Mouse (Mus musculus) embryonic facial prominence, embryonic 13.5 days (tissue): ENCODE measurements around the gene Klf13. TPM values are rescaled to one million over a fixed set of nuclear protein-coding genes. Genes with fewer than 3 reads are reported as not detected.

Source experiments
- ATAC-seq: fragments of 200-750 bp; cut with Nextera tagmentation; 2 replicates; pipeline ENCODE4 v1.8.0; 2017; ENCODE audit warnings: low read depth; ENCODE audit not compliant: insufficient number of reproducible peaks, insufficient read depth, low FRiP score, low TSS enrichment
- H3K27ac ChIP-seq: fragments of 300-500 bp; sonication (generic); 2 replicates; pipeline ENCODE4 v1.5.1; 2015; ENCODE audit warnings: moderate library complexity, mild to moderate bottlenecking, inconsistent platforms
- H3K27me3 ChIP-seq: fragments of 300-500 bp; sonication (generic); 2 replicates; pipeline ENCODE4 v1.6.1; 2015; ENCODE audit warnings: mild to moderate bottlenecking, inconsistent platforms
- H3K36me3 ChIP-seq: fragments of 300-500 bp; sonication (generic); 2 replicates; pipeline ENCODE4 v1.6.1; 2015; ENCODE audit warnings: mild to moderate bottlenecking, inconsistent platforms
- H3K4me1 ChIP-seq: fragments of 300-500 bp; sonication (generic); 2 replicates; pipeline ENCODE4 v1.6.1; 2015; ENCODE audit warnings: inconsistent platforms
- H3K4me2 ChIP-seq: fragments of 300-500 bp; sonication (generic); 2 replicates; pipeline ENCODE4 v1.6.1; 2015; ENCODE audit warnings: moderate library complexity, mild to moderate bottlenecking, inconsistent platforms
- H3K4me3 ChIP-seq: fragments of 300-500 bp; sonication (generic); 2 replicates; pipeline ENCODE4 v1.5.1; 2015; ENCODE audit warnings: mild to moderate bottlenecking, inconsistent platforms
- H3K9ac ChIP-seq: fragments of 300-500 bp; sonication (generic); 2 replicates; pipeline ENCODE4 v1.6.1; 2015; ENCODE audit warnings: mild to moderate bottlenecking, inconsistent platforms
- H3K9me3 ChIP-seq: fragments of 300-500 bp; sonication (generic); 2 replicates; pipeline ENCODE4 v1.6.1; 2016; ENCODE audit warnings: inconsistent platforms
- WGBS: fragments of 180-500 bp; shearing (Covaris S2); methylation state at CpG from one replicate; pipeline ENCODE4 v1.1.7; 2015; ENCODE audit warnings: mixed read lengths; 5-methylcytosine and 5-hydroxymethylcytosine counted together
- polyA plus RNA-seq: library from polyadenylated mRNA; unstranded; fragments of >200 nt; fragmentation: Nextera tagmentation; extraction: Ambion mirVana; gene quantifications from 2 replicates; pipeline ENCODE4 v1.2.1, GENCODE M21; 2015

Klf13 gene
- polyA plus RNA-seq, 1 experiment from 2014 or later, result 23.0 TPM

DNA sequence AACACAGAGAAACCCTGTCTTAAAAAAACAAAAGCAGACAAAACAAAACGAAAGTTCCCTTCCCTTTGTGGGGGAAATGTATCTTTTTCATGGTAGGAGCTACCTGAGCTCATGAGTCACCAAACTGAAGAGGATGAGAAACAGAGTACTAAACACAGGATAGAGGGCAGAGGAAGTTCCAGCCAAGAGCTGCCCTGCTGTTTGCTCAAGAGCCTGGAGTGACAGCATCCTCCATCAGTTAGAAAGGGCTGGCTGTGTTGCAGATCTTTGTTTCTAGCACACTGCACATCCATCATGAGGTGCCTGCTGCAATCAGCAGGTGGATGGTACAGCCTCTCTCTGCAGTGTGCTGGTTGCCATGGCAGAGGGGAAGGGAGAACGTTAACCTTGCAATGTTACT, 5.2 kb upstream of the Klf13 start:
- Histone ChIP-seq H3K27me3 (no peaks in the 10 kb centered on the region; the same call in 1 of the 2 replicates), H3K27ac (no peak overlapping the region), H3K9me3 (no peaks in the 10 kb centered on the region), H3K4me2 (no peak overlapping the region), H3K4me1 (peaks cover 6% of the 10 kb centered on the region; the same call in 1 of the 2 replicates), H3K36me3 (no peaks in the 10 kb centered on the region), H3K9ac (no peak overlapping the region), H3K4me3 (no peak overlapping the region)
- ATAC-seq, result no peak
- WGBS, result 64% methylated on average over 2 of the region's 2 CpGs

DNA sequence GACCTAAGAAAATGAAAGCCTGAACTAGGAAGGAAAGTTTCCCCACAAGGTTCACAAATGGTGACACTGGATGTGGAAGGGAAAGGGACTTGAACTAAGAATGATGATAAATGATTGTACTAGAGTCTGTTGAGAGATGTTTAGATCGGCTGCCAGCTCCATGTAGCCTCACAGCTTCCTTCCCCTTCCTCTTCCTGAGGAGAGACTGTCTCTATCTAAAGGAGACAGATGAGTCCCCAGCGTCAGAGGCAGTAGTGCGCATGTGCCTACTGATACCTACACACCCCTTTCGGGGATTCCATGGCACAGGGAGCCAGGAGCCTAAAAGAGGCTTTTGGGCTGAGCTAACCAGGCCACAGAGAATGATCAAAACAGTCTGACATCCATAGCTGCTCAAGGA, 2.8 kb upstream of the Klf13 start:
- Histone ChIP-seq H3K36me3 (no peaks in the 10 kb centered on the region), H3K27me3 (no peaks in the 10 kb centered on the region; the same call in 1 of the 2 replicates), H3K4me2 (no peak overlapping the region), H3K9me3 (no peaks in the 10 kb centered on the region), H3K4me1 (peaks cover 6% of the 10 kb centered on the region; the same call in 1 of the 2 replicates), H3K27ac (no peak overlapping the region), H3K9ac (no peak overlapping the region), H3K4me3 (no peak overlapping the region)
- 76% methylated on average over 4 of the region's 4 CpGs for WGBS
- ATAC-seq, result no peak

DNA sequence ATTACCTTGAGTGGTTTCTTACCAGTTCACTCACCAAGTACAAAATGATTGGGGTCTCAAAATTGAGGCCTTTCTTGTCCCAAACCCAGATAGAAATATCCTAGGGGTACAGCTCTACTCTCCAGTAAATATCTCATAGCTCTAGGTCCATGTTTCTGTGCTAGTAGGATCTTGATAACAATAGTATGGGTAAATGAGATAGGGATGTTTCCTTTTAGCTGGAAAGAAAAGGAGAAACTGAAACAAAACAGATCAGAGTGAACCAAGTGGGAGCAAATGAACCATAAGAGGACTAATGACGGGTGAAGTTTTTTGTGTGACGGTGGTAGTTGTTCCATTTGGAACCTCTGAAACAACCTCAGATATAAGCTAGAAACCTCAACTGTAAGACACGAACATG, 2.3 kb upstream of the Klf13 start:
- 89% methylated on average over 3 of the region's 3 CpGs for WGBS
- no peaks in the 10 kb centered on the region for H3K9me3 ChIP-seq
- H3K27me3 ChIP-seq, result no peaks in the 10 kb centered on the region; the same call in 1 of the 2 replicates
- H3K27ac ChIP-seq, result no peak overlapping the region
- H3K36me3 ChIP-seq, result no peaks in the 10 kb centered on the region
- H3K4me1 ChIP-seq, result peaks cover 6% of the 10 kb centered on the region
- H3K4me3 ChIP-seq, result no peak overlapping the region
- ATAC-seq, result no peak
- H3K4me2 ChIP-seq, result no peak overlapping the region
- H3K9ac ChIP-seq, result no peak overlapping the region

DNA sequence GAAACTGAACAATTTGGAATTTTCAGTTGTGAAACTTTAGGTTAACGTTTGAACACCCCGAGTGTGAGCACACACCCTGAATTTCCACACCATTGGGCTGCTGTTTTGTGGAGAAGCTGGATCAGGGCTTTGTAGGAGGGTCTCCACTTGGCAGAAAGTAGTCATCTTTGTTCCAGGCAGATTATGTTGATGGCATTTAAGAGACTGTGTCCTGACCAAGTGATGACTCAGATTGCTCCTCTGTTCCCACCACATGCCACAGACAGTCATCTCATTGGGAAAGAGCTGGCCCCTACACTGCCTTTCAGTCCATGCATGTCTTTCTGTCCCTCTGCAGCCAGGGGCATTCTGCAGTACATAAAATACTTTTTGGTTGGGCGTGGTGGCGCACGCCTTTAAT, 1.6 kb upstream of the Klf13 start:
- Histone ChIP-seq H3K36me3 (no peaks in the 10 kb centered on the region), H3K9me3 (no peaks in the 10 kb centered on the region), H3K27ac (no peak overlapping the region), H3K9ac (no peak overlapping the region), H3K27me3 (no peaks in the 10 kb centered on the region; the same call in 1 of the 2 replicates), H3K4me3 (no peak overlapping the region), H3K4me2 (no peak overlapping the region), H3K4me1 (peaks cover 13% of the 10 kb centered on the region)
- no peak for ATAC-seq
- WGBS, result 79% methylated on average over 5 of the region's 5 CpGs

DNA sequence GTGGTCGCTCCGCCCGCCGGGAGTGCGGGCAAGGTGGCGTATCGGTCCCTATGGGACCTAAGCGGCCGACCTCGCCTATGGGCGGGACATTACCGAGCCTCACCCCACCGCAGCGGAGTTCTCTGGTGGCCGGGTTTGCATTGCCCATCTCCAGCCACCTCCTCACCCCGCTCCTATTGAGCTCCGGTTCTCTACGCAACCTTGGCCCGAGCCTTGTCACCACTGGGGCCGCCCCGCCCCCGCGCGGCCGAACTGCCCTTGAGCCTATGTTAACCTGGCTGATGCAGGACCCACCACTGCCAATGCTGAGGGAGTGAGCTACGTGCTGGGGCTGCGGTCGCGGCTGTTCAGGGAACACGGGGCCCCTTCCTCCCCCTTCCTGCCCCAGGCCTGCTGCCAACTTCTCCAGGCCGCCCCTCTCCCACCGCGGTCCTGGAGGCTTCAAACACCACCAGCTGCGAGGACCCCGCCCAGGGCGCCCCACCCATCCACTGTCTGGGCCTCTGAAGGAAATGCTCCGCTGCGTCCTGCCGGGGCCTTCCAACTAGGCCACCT, 759 bp upstream of the Klf13 start:
- H3K9ac ChIP-seq, result peak overlapping the region; percentile 88
- H3K4me1 ChIP-seq, result peaks cover 19% of the 10 kb centered on the region
- peak overlapping the region; percentile 84 for H3K4me2 ChIP-seq
- peak overlapping the region; percentile 76 for H3K4me3 ChIP-seq
- no peaks in the 10 kb centered on the region for H3K9me3 ChIP-seq
- no peaks in the 10 kb centered on the region; the same call in 1 of the 2 replicates for H3K27me3 ChIP-seq
- H3K36me3 ChIP-seq, result no peaks in the 10 kb centered on the region
- ATAC-seq, result peak; percentile 38
- peak overlapping the region; percentile 97 for H3K27ac ChIP-seq
- WGBS, result under 1% methylated on average over 38 of the region's 39 CpGs

DNA sequence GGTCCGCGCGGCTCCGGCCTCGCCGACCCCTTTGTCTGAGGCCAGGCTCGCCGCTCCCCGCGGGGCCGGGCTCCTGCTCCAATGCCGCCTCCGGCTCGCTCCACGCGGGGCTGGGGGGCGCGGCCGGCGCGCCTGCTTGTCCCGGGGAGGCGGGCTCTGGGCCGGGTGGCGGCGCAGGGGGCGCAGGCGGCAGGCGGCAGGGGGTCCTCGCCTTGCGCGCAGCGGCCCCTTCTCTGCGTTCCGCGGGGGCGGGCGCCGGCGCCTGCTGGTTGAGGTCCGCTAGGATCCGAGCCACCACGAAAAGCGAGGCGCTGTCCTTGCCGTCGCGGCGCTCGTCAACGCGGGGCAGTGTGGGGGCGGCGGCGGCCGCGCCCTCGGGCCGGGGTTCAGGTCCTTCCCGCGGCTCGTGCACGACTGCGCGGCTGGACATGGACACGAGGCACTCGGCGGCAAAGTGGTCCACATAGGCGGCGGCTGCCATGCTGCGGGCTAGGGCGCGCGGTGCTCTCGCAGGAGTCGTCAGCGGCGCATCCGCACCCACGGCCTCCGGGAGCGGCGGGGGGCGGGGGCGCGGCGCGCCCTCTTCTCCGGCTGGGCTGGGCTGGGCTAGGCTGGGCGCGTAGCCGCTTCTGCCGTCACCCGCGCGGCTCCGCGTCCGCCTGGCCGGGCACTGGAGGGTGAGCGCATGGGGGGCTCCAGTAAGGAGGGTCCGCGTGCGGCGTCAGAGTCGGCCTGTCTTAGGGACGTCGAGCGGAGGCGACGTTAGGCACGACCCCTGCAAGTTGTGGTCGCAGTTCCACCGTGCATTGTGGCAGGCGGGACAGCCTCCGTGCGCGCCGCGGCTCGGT, 425 bp downstream of the Klf13 start:
- H3K27me3 ChIP-seq, result no peaks in the 10 kb centered on the region; the same call in 1 of the 2 replicates
- peak overlapping the region; percentile 92 for H3K27ac ChIP-seq
- H3K4me1 ChIP-seq, result peaks cover 20% of the 10 kb centered on the region
- peak; percentile 60 for ATAC-seq
- peak overlapping the region; percentile 76 for H3K4me3 ChIP-seq
- WGBS, result under 1% methylated on average over 118 of the region's 121 CpGs
- no peaks in the 10 kb centered on the region for H3K36me3 ChIP-seq
- no peaks in the 10 kb centered on the region for H3K9me3 ChIP-seq
- peak overlapping the region; percentile 84 for H3K4me2 ChIP-seq
- peak overlapping the region; percentile 84 for H3K9ac ChIP-seq

DNA sequence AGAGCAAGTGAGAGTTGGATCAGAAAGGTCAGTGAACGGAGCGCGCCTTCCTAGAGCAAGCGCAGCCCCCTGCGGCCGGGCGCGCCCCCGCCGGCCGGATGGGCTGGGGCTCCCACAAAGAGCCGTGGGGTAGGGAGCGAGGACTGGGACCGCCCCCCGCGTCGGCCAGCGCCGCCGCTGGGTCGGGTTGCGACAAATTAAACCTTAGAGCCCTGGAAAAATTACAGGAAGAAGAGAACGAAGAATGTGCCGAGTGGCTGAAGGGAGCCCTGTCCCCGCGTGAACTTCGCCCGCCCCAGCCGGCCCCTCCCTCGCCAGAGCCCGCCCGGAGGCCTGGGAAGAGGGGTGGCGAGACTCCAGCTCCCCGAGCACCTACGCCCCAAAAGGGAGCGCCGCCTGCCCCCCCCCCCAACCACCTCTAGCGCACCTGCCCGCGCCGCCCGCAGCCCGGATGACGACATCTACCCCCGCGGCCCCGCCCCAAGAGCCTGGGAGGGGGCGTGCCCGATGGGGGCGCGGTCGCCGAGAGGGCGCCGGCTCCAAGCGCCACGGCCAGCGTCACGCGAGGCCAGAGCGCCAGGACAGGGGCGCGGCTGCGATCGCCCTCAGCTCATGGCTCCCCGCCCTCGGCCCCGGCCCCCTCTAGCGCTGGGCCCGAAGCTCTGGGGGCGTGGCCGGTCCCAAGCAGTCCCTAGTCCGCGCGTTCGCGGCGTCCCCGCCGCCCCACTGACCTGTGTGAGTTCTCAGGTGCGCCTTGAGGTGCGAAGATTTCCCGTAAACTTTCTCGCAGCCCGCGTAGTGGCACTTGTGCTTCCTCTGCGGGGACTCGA, 1.3 kb downstream of the Klf13 start:
- H3K4me1 ChIP-seq, result peaks cover 20% of the 10 kb centered on the region
- peak overlapping the region; percentile 76 for H3K4me3 ChIP-seq
- ATAC-seq, result peak; percentile 4; the same call in 1 of the 2 replicates
- WGBS, result under 1% methylated on average over 82 of the region's 88 CpGs
- H3K4me2 ChIP-seq, result peak overlapping the region; percentile 84
- H3K27me3 ChIP-seq, result no peaks in the 10 kb centered on the region; the same call in 1 of the 2 replicates
- no peaks in the 10 kb centered on the region for H3K9me3 ChIP-seq
- H3K9ac ChIP-seq, result peak overlapping the region; percentile 84
- H3K36me3 ChIP-seq, result no peaks in the 10 kb centered on the region
- H3K27ac ChIP-seq, result peak overlapping the region; percentile 92

DNA sequence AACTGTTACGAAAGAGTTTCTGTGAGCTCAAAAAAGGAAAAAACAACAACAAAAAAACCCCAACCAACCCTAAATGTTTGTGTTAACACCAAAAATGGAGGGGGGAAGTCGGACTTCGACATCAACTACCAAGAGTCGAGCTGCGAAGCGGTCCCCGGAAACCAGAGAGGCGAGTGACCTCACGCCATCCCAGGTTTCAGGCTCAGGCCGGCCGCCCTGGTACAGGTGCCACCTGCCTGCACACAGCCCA, 1.8 kb downstream of the Klf13 start:
- H3K9me3 ChIP-seq, result no peaks in the 10 kb centered on the region
- H3K4me3 ChIP-seq, result peak overlapping the region; percentile 76
- peak overlapping the region; percentile 92 for H3K27ac ChIP-seq
- WGBS, result under 1% methylated on average over 11 of the region's 11 CpGs
- H3K4me1 ChIP-seq, result peaks cover 20% of the 10 kb centered on the region
- H3K4me2 ChIP-seq, result peak overlapping the region; percentile 84
- peak overlapping the region; percentile 84 for H3K9ac ChIP-seq
- H3K36me3 ChIP-seq, result no peaks in the 10 kb centered on the region
- no peak for ATAC-seq
- H3K27me3 ChIP-seq, result no peaks in the 10 kb centered on the region; the same call in 1 of the 2 replicates

DNA sequence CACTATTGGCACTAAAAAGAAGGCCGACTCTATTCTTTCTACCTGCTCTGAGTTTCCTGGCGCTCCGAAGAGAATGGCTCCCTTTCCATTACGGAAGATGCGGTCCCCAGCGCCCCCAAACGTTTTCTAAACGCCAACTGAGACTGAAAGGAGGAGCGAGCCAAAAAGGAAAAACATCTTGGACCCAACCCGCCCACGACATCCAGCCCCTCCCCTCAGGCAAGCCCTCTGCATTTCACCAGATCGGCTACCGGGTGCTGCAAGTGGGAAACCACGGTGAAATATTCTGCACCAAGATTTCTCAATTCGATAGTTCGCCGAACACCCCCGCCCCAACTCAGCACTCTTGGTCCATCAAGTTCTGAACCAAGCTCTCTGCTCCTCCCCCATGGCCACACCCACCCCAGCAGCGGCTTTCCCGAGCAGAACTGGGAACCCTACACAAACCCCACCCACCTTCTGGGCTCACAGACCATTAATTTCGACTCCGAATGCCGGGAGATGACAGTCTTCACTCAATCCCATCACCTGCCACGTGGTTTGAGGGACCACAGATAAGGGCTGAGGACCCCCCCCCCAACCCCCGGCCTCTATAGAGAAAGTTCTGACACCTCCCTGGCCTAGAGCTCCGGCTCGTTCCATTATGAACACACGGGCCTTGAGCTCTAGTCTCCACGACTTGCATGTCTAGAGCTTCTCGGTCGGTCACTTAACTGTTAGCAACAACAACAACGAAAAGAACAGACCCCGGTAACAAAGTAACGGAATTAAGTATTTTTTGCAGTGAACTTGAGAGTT, 2.3 kb downstream of the Klf13 start:
- peak overlapping the region; percentile 84 for H3K9ac ChIP-seq
- peaks cover 20% of the 10 kb centered on the region for H3K4me1 ChIP-seq
- H3K27ac ChIP-seq, result peak overlapping the region; percentile 92
- ATAC-seq, result no peak
- peak overlapping the region; percentile 84 for H3K4me2 ChIP-seq
- H3K36me3 ChIP-seq, result no peaks in the 10 kb centered on the region
- under 1% methylated on average over 34 of the region's 34 CpGs for WGBS
- no peaks in the 10 kb centered on the region for H3K9me3 ChIP-seq
- peak overlapping the region; percentile 76 for H3K4me3 ChIP-seq
- H3K27me3 ChIP-seq, result no peaks in the 10 kb centered on the region

DNA sequence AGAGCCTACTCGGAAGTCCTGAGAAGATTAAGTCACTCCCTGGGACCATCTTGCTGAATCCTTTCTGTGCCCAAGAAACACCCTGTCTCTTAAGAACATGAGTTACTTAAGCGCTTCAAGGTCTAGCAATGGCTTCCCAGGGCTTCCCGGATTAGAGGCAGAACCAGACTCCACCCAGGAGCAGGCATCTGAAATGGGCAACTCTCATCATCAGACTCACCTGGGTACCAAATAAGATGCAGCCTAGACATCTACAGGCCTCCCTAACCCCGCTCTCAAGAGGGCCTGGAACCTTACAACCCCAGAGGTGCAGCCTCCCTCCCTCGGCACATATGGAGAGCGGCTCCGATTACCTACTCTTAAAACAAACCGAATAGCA, 2.9 kb downstream of the Klf13 start:
- Histone ChIP-seq H3K4me3 (peak overlapping the region; percentile 76), H3K36me3 (no peaks in the 10 kb centered on the region), H3K4me1 (peaks cover 20% of the 10 kb centered on the region), H3K9ac (peak overlapping the region; percentile 84; the same call in 1 of the 2 replicates), H3K9me3 (no peaks in the 10 kb centered on the region), H3K4me2 (peak overlapping the region; percentile 84), H3K27ac (peak overlapping the region; percentile 92; the same call in 1 of the 2 replicates), H3K27me3 (no peaks in the 10 kb centered on the region)
- no peak for ATAC-seq
- WGBS, result 15% methylated on average over 8 of the region's 8 CpGs

DNA sequence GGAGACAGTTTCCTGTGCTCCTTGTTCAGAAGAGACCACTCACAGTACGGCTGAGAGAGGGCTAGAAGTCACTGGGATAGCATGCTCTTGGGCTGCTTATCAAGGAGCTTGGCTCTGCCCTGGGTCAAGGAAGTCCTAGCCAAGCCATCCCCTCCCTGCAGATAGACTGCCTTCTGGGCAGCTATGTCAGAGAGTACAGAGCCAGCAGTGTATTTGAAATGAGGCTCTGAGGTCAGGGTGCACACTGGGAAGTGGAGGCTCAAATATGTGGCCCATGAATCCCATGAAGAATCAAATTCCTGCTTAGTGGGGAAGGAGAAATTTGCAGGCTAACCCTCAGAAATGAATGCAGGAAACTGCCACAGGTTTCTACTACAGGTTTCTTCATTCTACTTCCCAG, 4.2 kb downstream of the Klf13 start:
- no peaks in the 10 kb centered on the region for H3K27me3 ChIP-seq
- ATAC-seq, result no peak
- peaks cover 15% of the 10 kb centered on the region for H3K4me1 ChIP-seq
- H3K4me3 ChIP-seq, result no peak overlapping the region
- H3K36me3 ChIP-seq, result no peaks in the 10 kb centered on the region
- no peak overlapping the region for H3K9ac ChIP-seq
- no peaks in the 10 kb centered on the region for H3K9me3 ChIP-seq
- H3K27ac ChIP-seq, result no peak overlapping the region
- 48% methylated on average over 1 of the region's 1 CpGs for WGBS
- H3K4me2 ChIP-seq, result no peak overlapping the region
